Mouse (Mus musculus) cerebellum, adult 2 months (tissue): ENCODE measurements at regions not wholly inside any gene's neighbourhood (a gene's known extent, or its start where the extent isn't known, plus 50 kb on each side); places are given as distances from the start of the nearest gene placed in this dataset.

Source experiments
- CTCF ChIP-seq: fragments of 200-500 bp; IDR thresholded peaks from 2 replicates; pipeline ENCODE4 v1.5.1; 2011; ENCODE audit warnings: low read depth, mild to moderate bottlenecking, control low read depth, low read length, moderate library complexity, borderline replicate concordance; ENCODE audit not compliant: insufficient read depth
- POLR2A ChIP-seq: fragments of 200-500 bp; IDR thresholded peaks from 2 replicates; pipeline ENCODE4 v1.6.1; 2011; ENCODE audit warnings: low read length, control low read depth, borderline replicate concordance; ENCODE audit not compliant: insufficient read depth

DNA sequence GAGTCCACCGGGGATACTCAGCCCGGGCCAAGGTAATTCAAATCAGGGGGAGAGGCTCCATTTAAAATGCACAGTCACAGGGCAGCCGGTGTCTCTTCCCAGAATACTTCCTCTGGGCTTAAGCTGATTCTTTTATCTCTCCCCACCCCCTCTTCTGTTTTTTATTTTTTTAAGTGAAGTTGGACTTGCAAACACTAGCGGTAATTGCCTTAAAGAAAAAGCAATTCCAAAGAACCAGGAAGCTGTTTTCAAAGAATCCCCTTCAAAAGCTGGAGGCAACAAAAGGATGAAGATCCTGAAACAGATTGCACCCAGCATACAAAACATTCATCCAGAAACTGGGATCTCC, 758.9 kb upstream of the Stxbp6 start:
- TF ChIP-seq POLR2A (no peak), CTCF (no peak)
